Mouse (Mus musculus): ENCODE measurements around the gene Lgals2.

Lgals2 gene

GRCm38 (mm10) chr15:78830742-78831719, 24.3 kb downstream of the Lgals2 start:
- H3K36me3 ChIP-seq (ENCODE audit: control insufficient read depth, insufficient read depth, low read length, poor library complexity, severe bottlenecking) = no peaks in the 10 kb centered on the region
- no peaks in the 10 kb centered on the region for H3K27me3 ChIP-seq (ENCODE audit: control insufficient read depth, insufficient read depth, low read length, poor library complexity, severe bottlenecking)
- DNase-seq (ENCODE audit: low read depth, low spot score) = no peak

DNA sequence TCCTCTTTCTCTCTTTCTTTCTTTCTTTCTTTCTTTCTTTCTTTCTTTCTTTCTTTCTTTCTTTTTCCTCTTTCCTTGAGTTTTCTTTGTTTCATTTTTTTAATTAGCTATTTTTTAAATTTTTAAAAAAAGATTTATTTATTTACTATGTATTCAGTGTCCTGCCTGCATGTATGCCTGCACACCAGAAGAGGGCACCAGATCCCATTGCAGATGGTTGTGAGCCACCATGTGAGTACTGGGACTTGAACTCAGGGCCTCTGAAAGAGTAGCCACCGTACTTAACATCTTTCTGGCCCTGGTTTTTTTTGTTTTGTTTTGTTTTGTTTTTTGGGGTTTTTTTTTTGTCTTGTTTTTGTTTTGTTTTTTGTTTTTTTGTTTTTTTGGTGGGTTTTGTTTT, 25.7 kb downstream of the Lgals2 start:
- no peak for DNase-seq (ENCODE audit: low read depth, low spot score)
- Histone ChIP-seq H3K27me3 (ENCODE audit: control insufficient read depth, insufficient read depth, low read length, poor library complexity, severe bottlenecking) (no peaks in the 10 kb centered on the region), H3K36me3 (ENCODE audit: control insufficient read depth, insufficient read depth, low read length, poor library complexity, severe bottlenecking) (no peaks in the 10 kb centered on the region)

DNA sequence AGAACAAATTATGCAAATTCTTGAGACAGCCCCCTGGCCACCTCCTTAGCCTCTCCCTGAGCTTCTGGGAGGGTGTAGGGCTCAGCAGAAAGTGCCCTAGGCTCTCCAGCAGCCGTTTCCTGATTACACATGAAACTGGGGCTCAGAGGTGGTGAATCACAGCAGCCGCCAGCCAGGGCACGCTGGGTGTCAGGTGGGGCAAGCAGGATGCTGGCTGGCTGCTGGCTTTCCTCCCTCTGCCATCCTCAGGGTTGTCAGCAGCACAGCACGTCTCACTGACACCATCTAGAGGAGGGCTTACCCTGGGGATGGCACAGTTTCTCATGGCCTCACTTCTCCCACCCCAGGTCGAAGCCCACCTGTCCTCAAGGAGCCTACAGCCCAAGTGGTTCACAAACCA, 27.0 kb downstream of the Lgals2 start:
- Histone ChIP-seq H3K27me3 (ENCODE audit: control insufficient read depth, insufficient read depth, low read length, poor library complexity, severe bottlenecking) (no peaks in the 10 kb centered on the region), H3K36me3 (ENCODE audit: control insufficient read depth, insufficient read depth, low read length, poor library complexity, severe bottlenecking) (no peaks in the 10 kb centered on the region)
- no peak for DNase-seq (ENCODE audit: low read depth, low spot score)

DNA sequence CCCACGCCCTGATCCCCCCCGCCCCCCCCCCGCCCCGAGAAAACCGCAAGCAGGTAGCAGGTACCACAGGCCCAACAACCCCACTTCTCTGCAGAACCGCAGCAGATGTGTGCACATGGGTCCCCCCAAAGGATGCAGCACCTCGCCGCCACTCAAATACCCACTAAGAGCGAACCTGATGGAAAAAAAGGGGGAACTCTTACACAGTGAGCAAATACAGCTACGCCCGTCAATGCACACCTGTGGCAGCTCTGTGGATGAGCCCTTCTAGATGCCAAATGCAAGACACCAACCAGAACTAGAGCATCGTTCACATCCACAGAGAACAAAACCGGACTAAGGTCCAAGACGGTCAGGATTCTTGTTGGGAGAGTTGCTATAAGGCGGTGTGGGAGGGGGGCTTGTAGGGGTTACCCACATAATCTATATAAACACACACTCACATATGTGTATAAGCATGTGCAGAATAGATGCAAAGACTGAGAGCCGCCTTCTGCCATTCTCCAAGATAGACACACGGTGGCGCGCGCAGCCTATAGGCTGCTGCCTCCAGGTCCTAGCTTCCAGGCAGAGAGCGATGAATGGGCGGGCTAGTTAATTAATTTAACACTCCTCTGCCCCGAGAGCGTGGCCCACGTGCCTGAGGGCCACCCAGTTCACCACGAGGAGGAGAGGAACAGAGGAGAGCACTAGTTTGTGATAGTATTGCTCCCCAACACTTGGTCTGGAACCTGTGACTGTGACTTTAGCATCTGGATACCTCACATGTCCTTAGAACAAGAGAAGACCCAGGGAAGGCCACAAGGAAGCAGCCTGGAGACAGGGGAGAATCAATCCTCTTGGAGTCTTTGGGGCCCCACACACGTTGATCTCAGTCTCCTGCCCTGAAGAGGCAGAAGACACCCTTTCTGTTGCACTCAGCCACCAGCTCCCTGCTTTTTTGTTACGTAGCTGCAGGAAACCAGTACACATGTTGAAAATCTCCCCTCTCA, 28.8 kb downstream of the Lgals2 start:
- Histone ChIP-seq H3K36me3 (ENCODE audit: control insufficient read depth, insufficient read depth, low read length, poor library complexity, severe bottlenecking) (no peaks in the 10 kb centered on the region), H3K27me3 (ENCODE audit: control insufficient read depth, insufficient read depth, low read length, poor library complexity, severe bottlenecking) (no peaks in the 10 kb centered on the region)
- DNase-seq (ENCODE audit: low read depth, low spot score) = peak; percentile 72

- no peak for DNase-seq (ENCODE audit: low read depth, low spot score)
- H3K27me3 ChIP-seq (ENCODE audit: control insufficient read depth, insufficient read depth, low read length, poor library complexity, severe bottlenecking) = no peaks in the 10 kb centered on the region
- H3K36me3 ChIP-seq (ENCODE audit: control insufficient read depth, insufficient read depth, low read length, poor library complexity, severe bottlenecking) = no peaks in the 10 kb centered on the region
Measured at GRCm38 (mm10) chr15:78816074-78816391, 39.3 kb downstream of the Lgals2 start.

GRCm38 (mm10) chr15:78815314-78816073, 39.8 kb downstream of the Lgals2 start:
- DNase-seq (ENCODE audit: low read depth, low spot score) = peak; percentile 29
- Histone ChIP-seq H3K27me3 (ENCODE audit: control insufficient read depth, insufficient read depth, low read length, poor library complexity, severe bottlenecking) (no peaks in the 10 kb centered on the region), H3K36me3 (ENCODE audit: control insufficient read depth, insufficient read depth, low read length, poor library complexity, severe bottlenecking) (no peaks in the 10 kb centered on the region)

DNA sequence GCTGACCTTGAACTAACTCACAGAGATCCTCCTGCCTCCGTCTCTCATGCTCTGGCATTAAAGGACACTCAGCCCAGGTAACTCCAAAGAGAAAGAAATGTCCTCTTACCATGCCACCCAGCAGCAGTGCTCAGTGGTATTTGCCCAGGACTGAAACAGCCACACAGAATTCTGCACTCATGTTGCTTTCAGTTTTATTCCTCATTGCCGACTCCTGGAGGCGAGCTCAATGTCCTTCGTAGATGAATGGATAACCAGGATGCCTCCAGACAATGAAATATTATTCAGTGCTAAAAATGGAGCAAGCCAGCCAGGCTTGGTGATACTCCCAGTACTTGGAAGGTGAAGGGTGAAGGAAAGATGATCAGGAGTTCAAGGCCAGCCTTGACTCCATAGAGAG, 41.7 kb downstream of the Lgals2 start:
- Histone ChIP-seq H3K27me3 (ENCODE audit: control insufficient read depth, insufficient read depth, low read length, poor library complexity, severe bottlenecking) (no peaks in the 10 kb centered on the region), H3K36me3 (ENCODE audit: control insufficient read depth, insufficient read depth, low read length, poor library complexity, severe bottlenecking) (no peaks in the 10 kb centered on the region)
- no peak for DNase-seq (ENCODE audit: low read depth, low spot score)

GRCm38 (mm10) chr15:78810146-78810545, 45.2 kb downstream of the Lgals2 start:
- no peaks in the 10 kb centered on the region for H3K36me3 ChIP-seq (ENCODE audit: control insufficient read depth, insufficient read depth, low read length, poor library complexity, severe bottlenecking)
- DNase-seq (ENCODE audit: low read depth, low spot score) = no peak
- no peaks in the 10 kb centered on the region for H3K27me3 ChIP-seq (ENCODE audit: control insufficient read depth, insufficient read depth, low read length, poor library complexity, severe bottlenecking)

DNA sequence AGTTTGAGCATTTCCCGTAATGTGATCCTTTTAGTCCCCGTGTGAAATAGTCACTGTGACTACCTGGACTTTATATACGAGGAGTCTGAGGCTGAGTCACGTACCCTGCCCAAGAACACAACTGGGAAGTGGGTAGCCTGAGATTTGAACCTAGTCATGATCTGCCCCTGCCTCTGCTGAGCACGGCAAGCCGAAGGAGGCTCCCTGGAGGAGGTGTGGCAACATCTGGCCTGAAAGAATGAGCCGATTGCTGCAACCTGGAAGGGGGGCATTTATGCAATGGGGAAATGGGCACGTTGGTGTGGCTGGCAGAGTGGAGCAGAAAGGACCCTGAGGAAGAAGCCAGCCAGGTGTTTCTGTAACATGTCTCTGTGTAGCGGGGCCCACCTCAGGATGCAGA, 45.6 kb downstream of the Lgals2 start:
- H3K36me3 ChIP-seq (ENCODE audit: control insufficient read depth, insufficient read depth, low read length, poor library complexity, severe bottlenecking) = no peaks in the 10 kb centered on the region
- H3K27me3 ChIP-seq (ENCODE audit: control insufficient read depth, insufficient read depth, low read length, poor library complexity, severe bottlenecking) = no peaks in the 10 kb centered on the region
- DNase-seq (ENCODE audit: low read depth, low spot score) = no peak

- Histone ChIP-seq H3K36me3 (ENCODE audit: control insufficient read depth, insufficient read depth, low read length, poor library complexity, severe bottlenecking) (no peaks in the 10 kb centered on the region), H3K27me3 (ENCODE audit: control insufficient read depth, insufficient read depth, low read length, poor library complexity, severe bottlenecking) (no peaks in the 10 kb centered on the region)
- no peak for DNase-seq (ENCODE audit: low read depth, low spot score)
Measured at GRCm38 (mm10) chr15:78808980-78809379, 46.3 kb downstream of the Lgals2 start.

- Histone ChIP-seq H3K36me3 (ENCODE audit: control insufficient read depth, insufficient read depth, low read length, poor library complexity, severe bottlenecking) (no peaks in the 10 kb centered on the region), H3K27me3 (ENCODE audit: control insufficient read depth, insufficient read depth, low read length, poor library complexity, severe bottlenecking) (no peaks in the 10 kb centered on the region)
- DNase-seq (ENCODE audit: low read depth, low spot score) = no peak
Measured at GRCm38 (mm10) chr15:78807141-78807540, 48.2 kb downstream of the Lgals2 start.

DNA sequence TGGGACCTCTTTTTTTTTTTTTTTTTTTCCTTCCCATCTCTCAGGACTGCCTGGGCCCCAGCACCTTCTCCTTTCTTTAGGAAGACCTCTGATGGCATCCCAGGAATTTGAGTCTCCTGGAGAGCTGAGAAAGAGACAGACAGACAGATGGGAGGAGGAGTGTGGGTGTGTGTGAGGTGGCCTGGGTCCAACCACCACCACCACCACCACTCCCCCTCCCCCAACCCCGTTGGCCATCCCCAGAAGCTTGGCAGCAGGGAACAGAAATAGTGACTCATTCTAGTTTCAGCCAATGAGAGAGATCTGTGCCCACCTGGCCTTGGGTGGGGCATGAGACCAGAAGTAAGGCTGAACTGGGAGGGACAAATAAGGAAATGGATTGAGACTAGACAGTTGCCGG, 48.7 kb downstream of the Lgals2 start:
- no peaks in the 10 kb centered on the region for H3K36me3 ChIP-seq (ENCODE audit: control insufficient read depth, insufficient read depth, low read length, poor library complexity, severe bottlenecking)
- DNase-seq (ENCODE audit: low read depth, low spot score) = no peak
- no peaks in the 10 kb centered on the region for H3K27me3 ChIP-seq (ENCODE audit: control insufficient read depth, insufficient read depth, low read length, poor library complexity, severe bottlenecking)

DNA sequence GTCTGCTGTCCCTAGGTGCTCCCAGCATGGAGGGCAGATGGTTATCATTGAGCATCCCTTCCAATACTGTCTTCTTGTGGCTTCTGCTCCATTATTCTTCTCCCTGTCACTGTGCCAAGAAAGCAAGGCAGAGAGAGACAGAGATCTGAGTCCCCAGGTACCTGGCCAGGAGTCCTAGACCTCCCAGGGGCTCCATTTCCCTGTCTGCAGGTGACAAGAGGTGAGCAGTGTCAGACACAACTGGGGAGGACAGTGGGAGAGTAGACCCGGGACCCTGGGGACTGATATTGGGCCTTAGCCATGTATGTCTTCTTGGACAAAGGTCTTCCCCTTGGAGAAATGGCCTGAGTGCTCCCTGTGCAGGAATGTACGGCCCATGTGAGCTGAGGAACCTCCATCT, 50.0 kb downstream of the Lgals2 start:
- Histone ChIP-seq H3K36me3 (ENCODE audit: control insufficient read depth, insufficient read depth, low read length, poor library complexity, severe bottlenecking) (no peaks in the 10 kb centered on the region), H3K27me3 (ENCODE audit: control insufficient read depth, insufficient read depth, low read length, poor library complexity, severe bottlenecking) (no peaks in the 10 kb centered on the region)
- DNase-seq (ENCODE audit: low read depth, low spot score) = no peak

DNA sequence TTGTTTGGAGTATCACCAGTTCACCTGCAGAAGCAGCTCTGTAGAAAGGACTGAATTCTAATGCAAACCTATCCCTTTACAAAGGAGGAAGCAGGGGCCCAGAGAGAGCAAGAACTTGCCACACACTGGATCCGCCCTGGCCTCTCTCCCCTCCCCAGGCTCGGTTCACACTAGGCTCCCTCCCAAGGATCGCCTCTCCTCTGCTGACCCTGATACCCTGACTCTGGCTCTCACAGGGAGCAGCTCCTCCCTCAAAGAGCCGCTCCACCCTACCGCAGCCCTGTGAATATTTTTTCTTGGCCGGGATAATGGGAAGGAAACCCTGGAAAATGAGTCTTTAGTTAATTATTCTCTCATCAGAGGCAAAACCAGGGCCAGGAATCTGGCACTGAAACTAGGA, 51.0 kb downstream of the Lgals2 start:
- H3K36me3 ChIP-seq (ENCODE audit: control insufficient read depth, insufficient read depth, low read length, poor library complexity, severe bottlenecking) = no peaks in the 10 kb centered on the region
- no peak for DNase-seq (ENCODE audit: low read depth, low spot score)

More for the DNA sequence above, 51.0 kb downstream of the Lgals2 start:
- no peaks in the 10 kb centered on the region for H3K27me3 ChIP-seq (ENCODE audit: control insufficient read depth, insufficient read depth, low read length, poor library complexity, severe bottlenecking)
